Mouse (Mus musculus) spleen, adult 10 weeks (tissue): ENCODE results near the gene Smim10l1. TPM values are rescaled to one million over a fixed set of nuclear protein-coding genes. Genes with fewer than 3 reads are reported as not detected.

Experiments used
- polyA plus RNA-seq: library from polyadenylated mRNA; stranded (reverse); fragments of 350-450 nt; fragmentation: Illumina TruSeq; extraction: RNeasy Lipid Tissue Mini Kit (QIAGEN cat#74804); gene quantifications from one replicate; pipeline ENCODE4 v1.2.3, GENCODE M21; 2015; ENCODE audit warnings: low replicate concordance; ENCODE audit not compliant: insufficient read depth

Smim10l1 gene
- 41.9 TPM for polyA plus RNA-seq

DNA sequence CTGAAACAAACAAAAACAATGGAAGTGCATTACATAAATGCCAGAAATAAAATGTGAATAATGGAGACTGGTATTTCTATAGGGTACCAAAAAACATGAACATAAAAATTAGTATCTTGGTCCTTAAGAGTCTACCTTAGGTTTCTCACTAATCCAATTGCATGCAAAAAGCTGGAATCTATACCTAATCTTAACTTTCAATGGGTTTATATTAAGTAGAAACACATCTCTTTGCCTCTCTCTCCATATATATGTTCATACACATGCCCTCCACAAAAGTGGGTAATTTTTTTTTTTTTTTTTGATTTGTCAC, at the start of gene Smim10l1:
Gene Smim10l1 (plus strand): TSS at position 301 of the 313 bp plus-strand sequence.

GRCm38 (mm10) chr6:133055716-133056115, 49.0 kb upstream of the Smim10l1 start, which contains the start of gene Tas2r140:
Tas2r140 (minus strand) TSS chr6:133055816.

Other genes with a start within 250 kb of the Smim10l1 start
- not detected for gene Tas2r116, start 249.5 kb upstream of the Smim10l1 start, polyA plus RNA-seq
- not detected for gene Tas2r110, start 236.9 kb upstream of the Smim10l1 start, polyA plus RNA-seq
- not detected for gene Tas2r113, start 211.9 kb upstream of the Smim10l1 start, polyA plus RNA-seq
- gene Tas2r125, start 195.3 kb upstream of the Smim10l1 start, polyA plus RNA-seq = not detected
- gene Tas2r129, start 153.8 kb upstream of the Smim10l1 start, polyA plus RNA-seq = not detected
- gene Tas2r131, start 147.0 kb upstream of the Smim10l1 start, polyA plus RNA-seq = not detected
- not detected for gene Tas2r109, start 123.9 kb upstream of the Smim10l1 start, polyA plus RNA-seq
- not detected for gene Tas2r103, start 67.8 kb upstream of the Smim10l1 start, polyA plus RNA-seq
- gene Tas2r140, start 49.1 kb upstream of the Smim10l1 start, polyA plus RNA-seq = not detected
- gene 5530400C23Rik, start 187.3 kb downstream of the Smim10l1 start, polyA plus RNA-seq = not detected